Mouse (Mus musculus) kidney, embryonic 14.5 days (tissue): ENCODE measurements at regions not wholly inside any gene's neighbourhood (a gene's known extent, or its start where the extent isn't known, plus 50 kb on each side); places are given as distances from the start of the nearest gene placed in this dataset.

ENCODE experiments used
- ATAC-seq: fragments of 200-750 bp; cut with Nextera tagmentation; 2 replicates; pipeline ENCODE4 v1.8.0; 2017; ENCODE audit warnings: moderate number of reproducible peaks, mild to moderate bottlenecking, moderate TSS enrichment, moderate library complexity; ENCODE audit not compliant: low FRiP score, low TSS enrichment
- H3K27ac ChIP-seq: fragments of 300-500 bp; sonication (generic); 2 replicates; pipeline ENCODE4 v1.5.1; 2014; ENCODE audit warnings: low read depth, mild to moderate bottlenecking, low read length, moderate library complexity, mixed read lengths
- H3K27me3 ChIP-seq: fragments of 300-500 bp; sonication (generic); 2 replicates; pipeline ENCODE4 v1.6.1; 2014; ENCODE audit warnings: mild to moderate bottlenecking, low read length; ENCODE audit not compliant: control insufficient read depth, insufficient read depth
- H3K36me3 ChIP-seq: fragments of 300-500 bp; sonication (generic); 2 replicates; pipeline ENCODE4 v1.6.1; 2014; ENCODE audit warnings: low read length, mixed read lengths; ENCODE audit not compliant: control insufficient read depth, insufficient read depth
- H3K4me1 ChIP-seq: fragments of 300-500 bp; sonication (generic); 2 replicates; pipeline ENCODE4 v1.6.1; 2014; ENCODE audit warnings: low read length, mixed read lengths; ENCODE audit not compliant: control insufficient read depth, insufficient read depth
- H3K4me2 ChIP-seq: fragments of 300-500 bp; sonication (generic); replicated peaks from 2 replicates; pipeline ENCODE4 v1.6.1; 2014; ENCODE audit warnings: low read depth, mild to moderate bottlenecking, low read length
- H3K4me3 ChIP-seq: fragments of 300-500 bp; sonication (generic); 2 replicates; pipeline ENCODE4 v1.5.1; 2014; ENCODE audit warnings: mild to moderate bottlenecking, low read length
- H3K9ac ChIP-seq: fragments of 300-500 bp; sonication (generic); 2 replicates; pipeline ENCODE4 v1.6.1; 2014; ENCODE audit warnings: low read depth, mild to moderate bottlenecking, low read length, moderate library complexity
- H3K9me3 ChIP-seq: fragments of 300-500 bp; sonication (generic); 2 replicates; pipeline ENCODE4 v1.6.1; 2016; ENCODE audit warnings: low read length; ENCODE audit not compliant: control insufficient read depth
- WGBS: fragments of 180-500 bp; shearing (Covaris S2); extraction: QIAGEN DNeasy Blood & Tissue Kit; methylation state at CpG from one replicate; pipeline ENCODE4 v1.1.7; 2014; 5-methylcytosine and 5-hydroxymethylcytosine counted together

DNA sequence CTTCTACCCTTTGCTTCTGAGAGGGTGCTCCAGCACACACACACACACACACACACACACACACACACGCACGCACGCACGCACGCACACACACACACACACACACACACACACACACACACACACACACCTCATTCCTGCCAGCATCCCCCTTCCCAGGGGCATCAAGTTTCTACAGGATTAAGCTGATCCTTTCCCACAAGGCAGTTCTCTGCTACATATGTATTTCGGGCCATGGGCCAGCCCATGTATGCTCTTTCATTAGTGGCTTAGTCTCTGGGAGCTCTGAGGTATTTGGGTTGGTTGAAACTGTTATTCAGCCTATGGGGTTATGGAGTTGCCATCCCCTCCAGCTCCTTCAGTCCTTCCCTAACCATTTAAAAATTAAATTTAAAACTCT, 366.1 kb downstream of the Rergl start:
- Histone ChIP-seq H3K4me3 (no peak overlapping the region), H3K27ac (no peak overlapping the region), H3K9me3 (no peaks in the 10 kb centered on the region), H3K36me3 (no peaks in the 10 kb centered on the region), H3K9ac (no peak overlapping the region), H3K27me3 (no peaks in the 10 kb centered on the region), H3K4me1 (no peaks in the 10 kb centered on the region), H3K4me2 (no peak overlapping the region)
- ATAC-seq: no peak
- 67% methylated on average over 6 of the region's 6 CpGs for WGBS

DNA sequence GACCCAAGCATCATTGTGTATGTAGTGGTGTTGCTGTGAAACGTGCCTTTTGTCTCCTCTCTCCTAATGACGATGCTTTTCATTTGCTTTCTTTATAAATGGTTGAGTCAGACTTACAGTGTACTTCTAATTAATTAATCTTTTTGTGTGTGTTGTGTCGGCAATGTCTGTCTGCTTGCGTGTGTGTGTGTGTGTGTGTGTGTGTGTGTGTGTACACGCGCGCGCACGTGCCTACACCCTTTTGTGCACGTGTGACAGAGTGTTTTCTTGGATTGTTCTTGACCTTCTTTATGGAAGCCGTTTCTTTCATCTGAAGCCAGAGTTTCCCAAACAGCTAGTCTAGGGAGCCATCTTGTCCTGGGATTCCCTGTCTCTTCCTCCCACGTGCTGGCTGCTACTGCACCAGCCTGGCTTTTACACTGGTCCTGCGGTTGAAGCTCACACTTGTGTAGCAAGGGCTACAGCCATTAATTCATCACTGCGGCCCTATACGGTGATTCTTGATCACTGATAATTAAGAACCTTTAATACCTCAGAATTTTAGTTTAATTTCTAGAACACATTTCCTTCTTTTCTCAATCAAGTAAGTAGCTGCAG, 369.6 kb downstream of the Rergl start:
- Histone ChIP-seq H3K4me3 (no peak overlapping the region), H3K4me1 (no peaks in the 10 kb centered on the region), H3K27me3 (no peaks in the 10 kb centered on the region), H3K36me3 (no peaks in the 10 kb centered on the region), H3K4me2 (no peak overlapping the region), H3K9me3 (no peaks in the 10 kb centered on the region), H3K9ac (no peak overlapping the region), H3K27ac (no peak overlapping the region)
- WGBS: 92% methylated on average over 15 of the region's 15 CpGs
- ATAC-seq: no peak

DNA sequence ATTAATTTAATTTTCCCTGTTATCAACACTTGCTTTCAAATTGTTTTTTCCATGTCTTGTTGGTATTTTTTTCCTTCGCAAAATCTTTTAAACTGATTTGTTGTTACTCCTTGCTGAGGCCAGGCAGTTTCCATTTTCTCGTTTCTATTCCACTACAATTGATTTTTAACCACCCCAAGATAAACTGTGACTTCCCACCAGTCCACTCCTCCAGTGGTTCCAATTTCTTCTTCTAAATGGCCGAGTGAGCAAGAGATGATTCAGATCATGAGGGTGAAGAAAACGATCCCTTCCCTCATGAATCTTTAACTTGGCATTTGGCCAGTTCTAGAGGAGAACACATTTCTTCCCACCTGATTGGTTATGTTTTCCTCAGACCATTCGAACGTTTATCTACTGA, 393.5 kb downstream of the Rergl start:
- Histone ChIP-seq H3K27me3 (no peaks in the 10 kb centered on the region), H3K9me3 (no peaks in the 10 kb centered on the region), H3K4me1 (no peaks in the 10 kb centered on the region), H3K27ac (no peak overlapping the region), H3K4me2 (no peak overlapping the region), H3K36me3 (no peaks in the 10 kb centered on the region), H3K4me3 (no peak overlapping the region), H3K9ac (no peak overlapping the region)
- peak; percentile 73; the same call in 1 of the 2 replicates for ATAC-seq
- 17% methylated on average over 6 of the region's 6 CpGs for WGBS

DNA sequence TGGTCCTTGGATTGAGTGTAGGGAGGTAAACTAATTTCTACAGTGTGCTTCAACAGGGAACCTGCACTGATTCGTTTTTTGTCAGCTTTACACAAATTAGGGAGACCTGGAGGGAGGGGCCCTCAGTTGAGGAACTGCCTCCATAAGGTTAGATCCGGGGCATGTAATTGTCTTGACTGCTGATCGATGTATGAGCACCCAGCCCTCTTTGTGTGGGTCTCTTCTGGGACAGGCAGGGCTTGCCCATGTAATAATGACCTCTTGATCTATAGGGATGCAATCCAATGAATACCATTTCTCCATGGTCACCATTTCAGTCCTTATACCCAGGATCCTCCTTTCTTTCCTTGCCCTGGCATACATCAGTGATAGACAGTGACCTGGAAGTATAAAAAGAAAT, 398.4 kb downstream of the Rergl start:
- WGBS: 74% methylated on average over 3 of the region's 3 CpGs

DNA sequence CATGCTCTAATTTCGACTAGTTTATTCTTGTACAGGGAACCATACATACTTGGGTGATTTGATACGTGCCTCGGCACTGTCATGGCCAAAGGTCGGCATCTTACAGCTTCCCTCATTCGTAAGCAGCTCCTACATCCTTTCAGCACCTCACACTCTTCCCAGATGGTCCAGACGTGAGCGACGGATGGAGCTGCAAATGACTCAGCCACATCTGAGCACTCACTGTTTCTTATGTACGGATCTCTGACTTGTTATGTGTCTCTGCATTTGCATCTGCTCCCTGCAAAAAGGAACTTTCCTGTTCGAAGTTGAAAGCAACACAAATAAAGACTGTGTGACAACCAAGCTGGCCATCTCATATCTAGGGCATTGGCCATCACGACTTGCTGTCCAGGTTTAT, 402.5 kb downstream of the Rergl start:
- Histone ChIP-seq H3K36me3 (no peaks in the 10 kb centered on the region), H3K9me3 (no peaks in the 10 kb centered on the region), H3K4me3 (no peak overlapping the region), H3K9ac (no peak overlapping the region), H3K4me2 (no peak overlapping the region), H3K4me1 (no peaks in the 10 kb centered on the region), H3K27ac (no peak overlapping the region), H3K27me3 (no peaks in the 10 kb centered on the region)
- ATAC-seq: no peak
- WGBS: 89% methylated on average over 11 of the region's 11 CpGs

More for the DNA sequence above, 398.4 kb downstream of the Rergl start:
- no peak overlapping the region for H3K4me3 ChIP-seq
- no peak overlapping the region for H3K27ac ChIP-seq
- ATAC-seq: no peak
- no peaks in the 10 kb centered on the region for H3K36me3 ChIP-seq
- no peak overlapping the region for H3K9ac ChIP-seq
- H3K27me3 ChIP-seq: no peaks in the 10 kb centered on the region
- H3K9me3 ChIP-seq: no peaks in the 10 kb centered on the region
- no peaks in the 10 kb centered on the region for H3K4me1 ChIP-seq
- H3K4me2 ChIP-seq: no peak overlapping the region

DNA sequence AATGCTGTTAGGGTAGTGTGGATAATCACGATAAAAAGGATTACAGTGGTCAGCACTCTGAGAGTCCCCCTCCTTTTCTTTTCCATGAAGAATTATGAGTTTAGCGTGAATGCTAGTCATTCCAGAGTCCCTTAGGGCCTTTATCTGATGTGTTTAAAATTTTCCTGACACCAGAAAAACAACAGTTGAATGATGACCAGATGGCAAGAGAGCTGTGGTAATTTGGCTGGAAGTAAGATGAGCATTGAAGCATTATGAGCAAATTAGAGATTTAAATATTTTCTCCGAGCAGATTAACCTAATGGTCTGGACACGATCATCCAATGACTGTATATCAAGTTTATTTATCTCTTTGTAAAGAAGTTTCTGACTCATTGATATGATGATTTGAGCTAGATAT, 417.1 kb upstream of the Igbp1b start:
- H3K4me1 ChIP-seq: no peaks in the 10 kb centered on the region
- no peak overlapping the region for H3K27ac ChIP-seq
- 67% methylated on average over 4 of the region's 4 CpGs for WGBS
- no peak for ATAC-seq
- no peaks in the 10 kb centered on the region for H3K36me3 ChIP-seq
- H3K9ac ChIP-seq: no peak overlapping the region
- no peak overlapping the region for H3K4me2 ChIP-seq
- no peaks in the 10 kb centered on the region for H3K27me3 ChIP-seq
- H3K4me3 ChIP-seq: no peak overlapping the region
- H3K9me3 ChIP-seq: no peaks in the 10 kb centered on the region

DNA sequence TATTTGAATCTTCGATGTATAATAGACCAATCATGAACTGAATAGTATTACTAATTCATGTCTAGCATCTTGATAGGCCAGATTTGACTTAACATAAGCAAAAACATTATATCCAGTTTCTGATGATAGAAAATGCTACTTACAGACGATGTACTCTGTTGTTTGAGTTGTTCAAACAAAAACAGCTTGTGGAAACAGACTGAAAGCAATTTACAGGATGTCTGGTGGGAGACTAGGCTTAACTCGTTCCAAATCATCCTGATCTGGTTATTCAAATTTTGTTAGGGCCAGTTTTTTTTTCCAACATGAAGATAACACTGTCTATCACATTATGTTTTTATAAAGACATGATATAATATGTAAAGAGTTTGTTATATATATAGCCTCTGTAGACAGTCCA, 369.4 kb upstream of the Igbp1b start:
- Histone ChIP-seq H3K27ac (no peak overlapping the region), H3K9me3 (no peaks in the 10 kb centered on the region), H3K4me1 (no peaks in the 10 kb centered on the region), H3K27me3 (no peaks in the 10 kb centered on the region), H3K36me3 (no peaks in the 10 kb centered on the region), H3K4me3 (no peak overlapping the region), H3K4me2 (no peak overlapping the region), H3K9ac (no peak overlapping the region)
- 80% methylated on average over 3 of the region's 3 CpGs for WGBS
- ATAC-seq: no peak

DNA sequence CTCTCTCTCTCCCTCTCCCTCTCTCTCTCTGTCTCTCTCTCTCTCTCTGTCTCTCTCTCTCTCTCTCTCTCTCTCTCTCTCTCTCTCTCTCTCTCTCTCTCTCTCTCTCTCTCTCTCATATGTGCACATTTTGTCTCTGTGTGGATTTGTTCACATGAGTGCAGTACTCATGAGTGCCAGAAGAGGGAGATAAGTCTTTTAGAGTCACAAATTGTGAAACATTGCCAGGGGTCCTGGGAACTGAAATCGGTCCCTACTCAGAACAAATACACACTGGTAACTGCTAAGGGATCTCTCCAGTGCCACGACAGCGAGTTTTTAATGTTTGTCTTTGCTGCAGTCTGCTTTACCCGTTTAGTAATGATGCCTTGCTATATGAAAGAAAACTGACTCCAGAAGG, 356.2 kb upstream of the Igbp1b start:
- no peaks in the 10 kb centered on the region for H3K36me3 ChIP-seq
- peaks cover 3% of the 10 kb centered on the region; the same call in 1 of the 2 replicates for H3K9me3 ChIP-seq
- no peak overlapping the region for H3K27ac ChIP-seq
- 84% methylated on average over 4 of the region's 4 CpGs for WGBS
- ATAC-seq: no peak
- no peak overlapping the region for H3K4me2 ChIP-seq
- no peak overlapping the region for H3K9ac ChIP-seq
- no peaks in the 10 kb centered on the region for H3K27me3 ChIP-seq
- H3K4me1 ChIP-seq: no peaks in the 10 kb centered on the region
- H3K4me3 ChIP-seq: no peak overlapping the region

DNA sequence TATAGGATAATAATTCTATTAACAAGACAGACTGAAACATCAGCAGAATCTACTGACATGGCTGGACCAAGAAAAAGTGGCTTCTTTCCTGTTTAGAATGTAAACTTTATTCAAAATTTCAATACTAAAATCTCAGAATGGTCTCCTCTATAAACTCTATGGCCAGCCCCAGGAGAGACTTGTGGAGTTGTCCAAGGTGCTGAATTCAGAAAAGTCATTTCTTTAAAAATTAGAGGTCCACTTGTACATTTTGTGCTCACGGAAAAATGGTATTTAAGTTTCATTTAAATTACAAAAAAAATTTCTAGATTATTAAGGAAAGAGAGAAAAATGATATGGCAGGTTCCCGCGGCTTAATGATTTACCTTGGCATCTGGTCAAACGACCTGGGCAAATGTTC, 352.2 kb upstream of the Igbp1b start:
- Histone ChIP-seq H3K27me3 (no peaks in the 10 kb centered on the region), H3K4me1 (no peaks in the 10 kb centered on the region), H3K4me3 (no peak overlapping the region), H3K36me3 (no peaks in the 10 kb centered on the region), H3K9me3 (0 out of 2 replicates have a peak, but pooled peaks cover 3% of the 10 kb centered on the region), H3K9ac (no peak overlapping the region), H3K4me2 (no peak overlapping the region), H3K27ac (no peak overlapping the region)
- 84% methylated on average over 4 of the region's 4 CpGs for WGBS
- ATAC-seq: no peak
